Mouse (Mus musculus) adrenal gland (tissue): ENCODE data around the gene Tk1.

Experiments
- intact Hi-C: fragments of 180-260 bp; cut with DNase I; formaldehyde crosslinking; loops from one replicate; pipeline ENCODE4 v1.15.1; 2025

Gene Tk1

DNA sequence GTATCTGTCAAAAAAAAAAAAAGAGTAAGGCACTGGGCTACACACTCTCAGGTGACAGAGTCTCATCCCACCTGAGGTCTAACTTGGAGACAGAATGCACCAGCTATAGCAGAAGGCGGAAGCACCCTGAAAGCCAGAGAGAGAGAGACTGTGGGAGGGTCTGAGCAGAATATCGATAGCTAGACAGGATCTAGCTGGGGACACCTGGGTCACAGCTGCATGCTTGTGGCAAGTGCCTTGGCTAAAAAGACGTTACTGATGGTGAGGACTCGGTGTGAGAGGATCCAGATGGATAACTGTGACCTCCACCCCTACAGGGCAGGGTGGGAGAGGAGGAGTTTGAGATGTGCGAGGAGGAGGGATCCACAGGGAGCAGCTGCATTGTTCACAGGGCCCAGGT, 28.9 kb downstream of the Tk1 start:
- intact Hi-C loops: no loop called here

GRCm38 (mm10) chr11:117794035-117794551, 31.8 kb downstream of the Tk1 start:
- intact Hi-C loops: no loop called here

DNA sequence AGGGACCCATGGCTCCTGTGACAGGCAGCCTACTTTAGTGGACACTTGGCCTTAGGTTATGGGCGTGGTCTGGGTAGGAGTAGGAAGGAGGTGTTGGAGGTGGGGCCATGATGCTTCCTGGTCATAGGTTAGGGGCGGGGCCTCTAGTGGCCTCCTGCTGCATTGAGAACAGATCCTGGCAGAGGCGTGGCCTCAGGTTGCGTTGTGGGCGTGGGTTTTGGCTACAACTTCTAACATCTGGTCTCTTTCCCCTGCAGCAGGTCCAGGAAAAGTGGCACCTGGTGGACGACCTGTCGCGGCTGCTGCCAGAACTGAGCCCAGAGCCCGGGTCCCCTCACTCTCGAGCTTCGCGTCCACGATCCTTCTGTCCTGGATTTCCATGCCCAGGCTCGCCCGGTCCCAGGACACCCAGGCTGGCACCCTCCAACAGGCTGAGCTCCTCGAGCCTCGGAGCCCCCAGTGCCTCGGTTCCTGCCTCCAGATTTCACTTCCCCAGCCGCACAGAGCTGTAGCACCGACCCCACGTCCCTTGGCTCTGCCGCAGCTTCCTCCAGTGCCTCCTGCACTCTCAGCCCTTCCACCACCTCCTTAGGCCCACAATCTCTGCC, 33.5 kb downstream of the Tk1 start:
- intact Hi-C loops: no loop called here

- intact Hi-C loops: no loop called here
These were observed 34.5 kb downstream of the Tk1 start for GRCm38 (mm10) chr11:117791441-117791761.

GRCm38 (mm10) chr11:117790703-117791440, 35.0 kb downstream of the Tk1 start:
- intact Hi-C loops: no loop called here

DNA sequence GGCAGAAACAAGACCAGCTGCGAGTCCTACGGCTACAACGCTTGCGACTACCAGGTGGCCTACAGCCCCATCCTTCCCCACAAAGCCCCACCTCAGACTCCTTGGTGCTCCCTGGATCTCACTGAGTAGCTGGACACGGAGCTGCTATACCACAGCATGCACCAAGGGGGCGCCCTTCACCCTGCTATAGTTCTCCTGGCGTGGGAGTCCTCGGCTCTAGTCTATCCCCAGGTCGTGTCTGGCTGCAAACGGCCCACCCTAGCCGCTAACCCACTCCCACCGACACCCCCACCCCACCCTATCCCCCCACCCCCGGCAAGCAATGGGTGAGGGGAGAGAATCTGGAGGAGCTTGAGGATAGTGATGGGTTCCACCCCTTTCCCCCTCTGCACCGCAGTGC, 35.6 kb downstream of the Tk1 start:
- intact Hi-C loops: no loop called here

DNA sequence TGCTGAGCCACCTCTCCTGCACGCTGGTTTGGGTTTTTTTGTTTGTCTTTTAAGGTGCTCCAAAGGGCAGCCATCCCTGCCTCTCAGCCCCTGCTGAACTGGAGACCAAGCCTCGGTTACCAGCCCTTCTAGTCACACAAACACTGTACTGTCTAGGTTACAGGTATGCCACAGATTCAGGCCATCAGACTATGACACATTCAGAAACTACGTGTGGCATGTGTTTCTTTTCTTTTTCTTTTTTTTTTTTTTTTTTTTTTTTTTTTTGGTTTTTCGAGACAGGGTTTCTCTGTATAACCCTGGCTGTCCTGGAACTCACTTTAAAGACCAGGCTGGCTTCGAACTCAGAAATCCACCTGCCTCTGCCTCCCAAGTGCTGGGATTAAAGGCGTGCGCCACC, 37.4 kb downstream of the Tk1 start:
- intact Hi-C loops: loop anchor here (5.0 kb wide), 1 partner anchor 34 kb away; no protein-coding TSS in a partner anchor

DNA sequence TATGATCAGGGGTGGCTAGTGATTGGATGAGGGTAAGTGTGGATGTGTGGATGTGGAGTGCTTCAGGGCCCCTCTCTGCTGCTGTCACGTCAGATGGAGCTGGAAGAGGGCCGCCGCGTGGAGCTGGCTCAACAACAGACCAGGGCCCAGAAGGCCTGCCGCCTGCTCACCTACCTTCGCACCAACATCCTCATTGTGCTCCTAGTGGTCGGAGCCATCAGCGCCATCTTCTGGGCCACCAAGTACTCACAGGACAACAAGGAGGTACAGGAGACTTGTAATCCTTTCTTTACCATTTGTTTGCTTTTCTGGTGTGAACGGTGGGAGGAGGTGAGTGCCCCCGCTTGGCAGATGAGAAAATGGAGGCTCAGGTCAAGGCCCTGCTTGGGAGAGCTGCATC, 39.6 kb downstream of the Tk1 start:
- intact Hi-C loops: loop anchor here (2.0 to 5.0 kb wide), 2 partner anchors 36 to 77 kb away; no protein-coding TSS in a partner anchor

DNA sequence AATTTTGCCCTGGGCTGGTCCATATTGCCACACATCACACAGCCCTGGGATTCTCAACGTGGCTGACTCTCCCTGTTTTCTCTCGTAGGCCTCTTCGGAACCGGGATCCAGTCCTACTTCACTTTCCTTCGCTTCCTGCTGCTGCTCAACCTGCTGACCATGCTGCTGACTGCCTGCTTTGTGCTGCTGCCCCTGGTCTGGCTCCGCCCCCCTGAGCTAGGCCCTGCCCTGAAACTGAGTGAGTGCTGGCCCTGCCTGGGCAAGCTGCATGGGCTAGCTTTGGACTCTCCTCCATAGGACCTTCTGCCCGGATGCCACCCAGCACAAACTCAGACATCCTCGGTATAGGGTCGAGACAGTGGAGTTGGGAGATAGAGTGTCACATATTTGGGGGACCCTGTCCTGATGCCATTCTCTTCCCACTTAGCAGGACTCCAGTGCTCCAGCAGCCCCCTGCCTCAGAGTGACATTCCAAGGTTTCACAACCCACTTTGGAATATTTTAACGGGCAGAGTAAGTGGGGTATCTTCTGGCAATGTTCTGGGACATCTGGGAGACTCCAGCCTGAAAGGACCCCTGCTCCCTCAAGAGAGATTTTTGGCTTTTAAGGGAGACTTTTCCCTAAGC, 42.1 kb downstream of the Tk1 start:
- intact Hi-C loops: loop anchor here (5.0 kb wide), 1 partner anchor 41 kb away; no protein-coding TSS in a partner anchor

GRCm38 (mm10) chr11:117783089-117783488, 42.8 kb downstream of the Tk1 start:
- intact Hi-C loops: loop anchor here (5.0 kb wide), 1 partner anchor 41 kb away; no protein-coding TSS in a partner anchor

DNA sequence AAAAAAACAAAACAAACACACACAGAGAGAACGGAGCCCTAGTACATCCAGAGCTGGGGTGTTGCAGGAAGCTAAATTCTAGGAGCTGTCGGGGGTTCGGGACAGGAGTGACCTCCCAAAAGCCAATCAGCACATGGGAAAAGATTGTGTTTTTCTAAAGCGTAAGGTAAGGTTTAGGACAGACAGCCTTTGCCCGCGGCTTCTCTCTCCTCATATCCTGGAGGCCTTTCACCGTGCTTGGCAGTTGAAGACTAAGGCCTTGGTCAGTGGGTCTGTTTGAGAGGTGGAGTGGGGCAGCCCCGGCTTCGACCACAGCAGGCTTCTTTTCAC, 43.2 kb downstream of the Tk1 start:
- intact Hi-C loops: loop anchor here (5.0 kb wide), 1 partner anchor 40 kb away; no protein-coding TSS in a partner anchor

GRCm38 (mm10) chr11:117781993-117782704, 43.7 kb downstream of the Tk1 start, which contains the start of the genes Tmc8 and Tmc6:
Gene Tmc8, plus strand, starts transcription at chr11:117782076.
Gene Tmc6, minus strand, starts transcription at chr11:117782198.
- intact Hi-C loops: loop anchor here (5.0 kb wide), 1 partner anchor 40 kb away; no protein-coding TSS in a partner anchor

- intact Hi-C loops: loop anchor here (5.0 kb wide), 1 partner anchor 39 kb away; no protein-coding TSS in a partner anchor
These were observed 44.6 kb downstream of the Tk1 start for GRCm38 (mm10) chr11:117781199-117781821.

DNA sequence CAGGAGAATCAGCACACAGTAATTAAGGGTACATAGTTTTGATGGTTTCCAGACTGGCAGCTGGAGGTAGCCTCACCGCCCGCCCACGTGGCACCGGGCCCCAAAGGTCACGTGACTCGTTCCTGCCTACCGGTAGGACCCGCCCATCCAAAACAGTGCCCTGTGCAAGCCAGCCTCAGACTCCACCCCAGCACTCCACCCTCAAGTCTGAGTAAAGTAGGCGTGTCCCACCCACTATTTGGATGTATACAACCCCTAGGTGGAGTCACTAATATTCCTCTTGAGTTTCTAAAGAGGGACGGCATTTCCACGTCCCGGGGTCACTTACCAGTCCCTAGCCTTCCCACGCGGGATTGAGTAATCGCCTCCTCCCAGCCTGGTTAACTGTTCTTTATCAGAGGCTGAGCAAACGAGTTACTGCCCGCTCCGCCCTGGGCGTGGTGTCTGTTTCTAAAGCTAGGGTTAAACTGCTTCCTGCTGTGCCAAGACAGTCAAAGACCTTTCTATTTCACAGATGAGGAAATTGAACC, 45.2 kb downstream of the Tk1 start:
- intact Hi-C loops: loop anchor here (5.0 kb wide), 1 partner anchor 38 kb away; no protein-coding TSS in a partner anchor

- intact Hi-C loops: loop anchor here (5.0 kb wide), 1 partner anchor 38 kb away; no protein-coding TSS in a partner anchor
These were observed 45.7 kb downstream of the Tk1 start for GRCm38 (mm10) chr11:117780199-117780515.

- intact Hi-C loops: loop anchor here (5.0 kb wide), 1 partner anchor 37 kb away; no protein-coding TSS in a partner anchor
These were observed 46.3 kb downstream of the Tk1 start for GRCm38 (mm10) chr11:117779434-117780198.

DNA sequence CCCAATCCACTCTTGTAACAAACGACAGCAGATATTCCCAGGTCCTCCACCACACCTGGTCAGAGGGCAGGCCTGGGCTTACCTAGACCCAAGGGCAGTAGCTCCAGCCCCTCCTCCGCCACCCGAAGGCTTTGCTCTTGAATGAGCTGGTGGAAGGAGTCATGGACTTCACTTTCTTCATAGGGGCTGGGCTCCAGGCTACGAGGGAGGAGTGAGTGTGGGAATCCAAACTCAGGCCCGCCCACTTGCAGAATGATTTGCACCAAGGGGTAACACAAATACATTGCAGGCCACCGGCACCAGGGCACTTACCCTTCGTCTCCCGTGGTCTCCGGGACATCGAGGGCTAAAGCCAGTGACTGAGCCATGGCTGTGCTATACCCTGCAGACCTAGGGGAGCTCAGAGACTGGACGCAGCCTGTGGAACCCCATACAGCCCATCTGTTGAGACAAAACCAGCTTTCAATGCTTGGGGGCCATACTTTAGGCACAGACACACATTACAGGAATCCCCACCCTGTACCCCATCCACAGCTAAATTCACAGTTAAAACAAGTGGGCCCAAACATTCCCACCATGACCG, 47.0 kb downstream of the Tk1 start:
- intact Hi-C loops: no loop called here

DNA sequence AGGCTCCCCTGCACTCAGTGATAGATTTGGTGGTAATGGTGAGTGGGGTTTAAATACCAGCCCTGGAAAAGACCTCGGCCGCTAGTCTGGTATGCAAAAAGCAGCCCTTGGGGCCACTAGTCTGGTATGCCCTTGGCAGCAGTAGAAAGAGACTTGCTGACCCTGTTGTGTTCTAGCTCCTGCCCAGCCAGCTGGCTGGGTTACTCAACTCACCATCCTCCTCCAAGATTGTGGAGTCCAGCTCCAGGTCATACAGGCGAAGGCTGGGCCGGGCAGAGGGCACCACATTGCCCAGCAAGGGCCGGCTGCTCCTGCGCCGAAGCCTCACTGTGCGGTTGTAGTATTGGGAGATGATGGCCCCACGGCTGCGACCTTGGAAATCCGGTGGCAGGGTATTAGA, 47.9 kb downstream of the Tk1 start:
- intact Hi-C loops: no loop called here

DNA sequence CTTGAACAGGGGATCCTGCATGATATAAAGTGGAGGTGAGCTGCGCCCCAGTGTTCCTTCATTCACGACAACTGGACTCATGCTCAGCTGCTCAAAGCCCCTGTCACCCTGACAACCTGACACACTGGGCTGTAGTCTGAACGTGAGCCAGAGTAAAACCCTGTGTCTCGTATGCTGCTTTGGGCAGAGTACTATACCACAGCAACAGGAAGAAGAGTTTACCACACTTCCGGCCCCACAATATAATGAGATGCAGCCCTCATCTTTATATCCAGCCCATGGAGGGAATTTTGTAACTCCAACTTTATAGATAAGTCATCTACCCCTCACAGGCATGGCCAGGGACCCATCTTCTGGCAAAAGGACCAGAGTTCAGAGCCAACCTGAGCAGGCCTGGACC, 48.8 kb downstream of the Tk1 start:
- intact Hi-C loops: no loop called here
